Mouse (Mus musculus): ENCODE measurements around the gene St6galnac6.

GRCm38 (mm10) chr2:32568941-32569340, 30.6 kb upstream of the St6galnac6 start:
- no peak for TF ChIP-seq TAL1 (IDR thresholded peaks at IDR 0.05; ENCODE audit: low read length)
- TF ChIP-seq GATA1 (IDR thresholded peaks at IDR 0.05; ENCODE audit: low read length): no peak

Data from erythroblast, embryonic 14.5 days (primary cell).